Mouse (Mus musculus) brain, embryonic 18.5 days (tissue): Measurements from ENCODE around the gene Foxd4.

ENCODE experiments used
- DNase-seq: peaks from one replicate; pipeline ENCODE4 v3.0.0-alpha.2; 2012; ENCODE audit warnings: low read depth, low spot score

Foxd4 gene

DNA sequence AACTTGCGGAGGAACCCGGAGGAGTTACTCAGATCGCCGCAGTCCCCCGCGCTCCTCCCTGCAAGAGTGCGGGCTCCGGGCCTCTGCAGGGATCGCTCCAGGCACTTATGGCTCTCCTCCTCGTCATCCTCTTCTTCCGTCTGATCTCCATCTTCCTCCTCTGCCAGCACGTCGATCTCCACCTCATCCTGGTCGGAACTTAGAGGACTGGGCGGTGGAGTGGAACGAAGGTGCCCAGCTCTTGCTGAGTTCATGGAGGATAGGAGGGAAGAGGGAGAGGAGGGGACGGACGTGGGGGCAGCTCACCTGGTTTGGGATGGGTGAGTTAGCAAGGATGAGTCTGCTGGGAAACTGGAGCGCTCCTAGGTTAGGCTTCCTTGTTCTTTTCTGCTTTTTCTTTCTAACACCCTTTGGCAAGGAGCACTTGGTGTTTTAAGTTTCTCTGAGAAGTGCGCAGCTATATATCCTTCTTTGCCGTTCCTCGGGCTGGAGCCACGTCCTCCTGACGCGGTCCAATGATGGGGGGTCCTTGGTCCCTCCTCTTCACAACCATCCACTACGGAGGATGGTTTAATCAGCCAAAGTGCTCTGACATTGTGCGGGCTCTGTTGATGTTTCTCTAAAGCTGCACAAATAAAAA is at the start of gene Foxd4:
Gene Foxd4, minus strand, starts transcription at position 617 of the 640 bp plus-strand sequence.
- no peak for DNase-seq

DNA sequence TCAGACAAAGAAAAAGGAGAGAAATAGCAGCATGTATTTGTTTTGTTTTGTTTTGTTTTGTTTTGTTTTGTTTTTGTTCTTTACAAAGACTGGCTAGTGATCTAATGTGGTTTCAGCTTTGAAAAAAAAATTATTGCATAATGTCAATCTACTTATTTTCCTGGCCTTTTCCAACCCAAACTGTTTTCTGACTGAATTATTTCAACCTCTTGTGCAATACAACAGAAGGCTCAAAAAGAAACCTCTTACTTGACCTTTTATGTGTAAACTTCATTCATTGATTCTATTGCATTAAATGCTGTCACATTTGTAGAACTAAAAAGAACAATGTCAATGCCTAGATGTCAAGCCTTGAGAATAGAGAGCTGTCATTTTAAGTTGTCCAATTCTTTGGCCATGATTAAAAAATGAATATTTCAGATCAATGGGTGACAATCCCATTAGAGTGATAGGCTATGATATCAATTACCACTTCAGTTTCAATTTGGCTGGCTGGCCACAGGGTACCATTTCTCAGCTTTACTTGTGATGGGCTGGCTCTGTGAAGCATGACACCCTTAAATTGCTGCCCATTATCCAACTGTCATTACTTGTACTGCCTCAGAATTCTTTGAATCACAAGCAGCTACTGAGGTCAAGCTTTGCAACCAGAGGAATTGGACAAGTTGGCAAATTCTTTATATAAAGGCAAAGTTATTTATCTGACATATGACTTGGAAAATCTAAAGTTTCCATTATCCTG is 44.7 kb upstream of the Foxd4 start:
- DNase-seq, result no peak

DNA sequence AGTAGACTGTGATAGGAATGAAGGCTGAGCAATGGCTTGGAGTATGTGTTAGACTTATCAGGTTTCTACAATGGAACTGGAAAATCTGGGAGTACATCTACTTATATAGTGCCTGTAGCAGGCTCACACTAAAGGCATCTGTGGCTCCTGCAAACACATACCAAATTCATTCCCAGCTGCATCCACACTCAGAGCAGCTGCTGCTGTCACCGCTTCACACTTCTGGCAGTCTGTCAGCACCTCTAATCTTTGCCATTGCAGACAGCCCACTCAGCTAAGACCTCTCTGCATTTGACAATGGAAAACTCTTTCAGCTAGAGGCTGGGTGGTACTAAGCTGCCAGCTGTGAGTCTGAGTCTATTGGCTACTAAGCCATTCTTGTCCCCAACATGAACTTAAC is 36.1 kb upstream of the Foxd4 start:
- DNase-seq, result no peak

- no peak for DNase-seq
Observed at GRCm38 (mm10) chr19:24929041-24929440, 28.0 kb upstream of the Foxd4 start.

GRCm38 (mm10) chr19:24920866-24921265 is 19.9 kb upstream of the Foxd4 start:
- DNase-seq, result no peak

GRCm38 (mm10) chr19:24908385-24909155 is 7.6 kb upstream of the Foxd4 start:
- DNase-seq, result no peak

- no peak for DNase-seq
Observed at GRCm38 (mm10) chr19:24907655-24908054, 6.7 kb upstream of the Foxd4 start.

- no peak for DNase-seq
Observed at GRCm38 (mm10) chr19:24902821-24903220, 1.8 kb upstream of the Foxd4 start.

DNA sequence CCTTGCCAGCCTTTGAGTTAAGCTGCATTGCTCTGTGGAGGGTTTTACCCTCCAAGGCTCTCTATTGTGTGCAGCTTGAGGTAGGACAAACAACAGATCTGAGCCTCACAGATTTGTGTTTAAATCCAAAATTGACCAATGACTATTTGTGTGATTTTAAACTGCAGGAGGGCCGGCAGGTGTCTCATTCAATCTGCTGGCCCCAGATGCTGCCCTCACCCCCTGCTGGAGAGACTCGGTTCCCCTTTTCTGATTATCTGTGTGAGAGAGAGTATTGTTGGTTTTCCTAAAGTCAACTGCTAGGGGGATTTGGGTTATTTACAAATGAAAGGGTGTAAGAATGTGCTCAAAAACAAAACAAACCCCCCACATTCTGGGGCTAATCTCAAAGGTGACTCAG is 1.3 kb upstream of the Foxd4 start:
- DNase-seq, result no peak

DNA sequence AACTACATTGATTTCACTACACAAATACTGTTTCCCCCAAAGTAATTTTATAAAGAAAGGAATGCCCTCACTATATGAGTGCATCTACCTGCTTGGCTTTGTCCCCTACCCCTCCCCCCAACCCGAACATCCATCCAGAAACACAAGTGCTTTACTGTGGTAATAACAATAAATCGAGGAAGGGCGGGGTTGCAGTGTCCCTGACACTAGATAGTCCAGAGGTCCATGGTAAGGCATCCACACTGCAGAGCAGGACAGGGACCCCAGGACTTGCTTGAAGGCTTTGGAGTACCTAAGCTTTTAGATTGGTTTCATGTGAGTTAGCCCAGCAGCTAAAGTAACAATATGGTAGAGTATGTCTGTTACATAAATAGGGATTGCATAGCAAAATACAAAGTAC is 669 bp upstream of the Foxd4 start:
- DNase-seq, result no peak

GRCm38 (mm10) chr19:24899578-24900544 is 1.1 kb downstream of the Foxd4 start:
- DNase-seq, result no peak

GRCm38 (mm10) chr19:24898737-24899577 is 2.0 kb downstream of the Foxd4 start:
- DNase-seq, result peak; percentile 16

- no peak for DNase-seq
Observed at GRCm38 (mm10) chr19:24897896-24898736, 2.9 kb downstream of the Foxd4 start.

DNA sequence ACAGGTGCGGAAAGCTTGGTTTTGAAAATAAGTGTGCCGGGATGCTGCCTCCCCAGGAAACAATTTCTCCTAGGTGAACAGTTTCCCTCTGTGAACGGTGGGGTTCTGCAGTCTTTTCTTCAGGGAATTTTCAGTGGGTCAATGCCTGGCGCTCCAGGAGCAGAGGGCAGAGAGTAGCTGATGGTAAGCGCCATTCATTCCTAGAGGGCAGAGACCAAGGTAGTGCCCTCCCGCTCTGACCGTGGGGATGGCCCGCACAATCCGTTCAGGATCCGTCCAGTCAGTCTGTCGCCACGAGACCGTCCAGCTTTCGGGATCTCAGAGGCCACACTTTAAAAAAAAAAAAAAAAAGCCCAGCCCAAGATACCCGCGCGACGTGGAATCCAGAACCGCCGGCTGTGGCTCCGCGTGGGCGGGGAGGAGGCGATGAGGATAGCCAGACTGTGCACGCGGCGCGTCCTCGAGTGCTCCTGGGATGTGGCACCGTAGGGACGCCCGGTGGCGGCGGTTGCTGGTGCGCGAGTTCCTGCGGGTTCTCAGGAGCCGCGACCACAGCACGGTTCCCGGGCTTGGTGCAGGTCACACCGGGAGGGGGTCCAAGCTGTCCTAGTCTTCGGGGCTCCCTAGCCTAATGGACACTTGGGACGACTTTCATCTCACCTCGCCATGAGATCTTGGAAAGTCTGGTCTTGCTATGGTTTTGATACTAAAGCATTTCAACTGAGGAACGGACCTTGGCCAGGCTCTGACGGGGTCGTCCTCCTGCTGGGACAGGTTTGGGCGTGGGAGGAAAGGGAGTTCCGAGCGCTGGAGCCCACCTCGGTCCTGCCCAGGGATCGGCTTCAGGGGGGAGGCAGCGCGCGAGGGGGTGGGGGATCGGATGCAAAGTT is 3.7 kb downstream of the Foxd4 start:
- DNase-seq, result no peak

DNA sequence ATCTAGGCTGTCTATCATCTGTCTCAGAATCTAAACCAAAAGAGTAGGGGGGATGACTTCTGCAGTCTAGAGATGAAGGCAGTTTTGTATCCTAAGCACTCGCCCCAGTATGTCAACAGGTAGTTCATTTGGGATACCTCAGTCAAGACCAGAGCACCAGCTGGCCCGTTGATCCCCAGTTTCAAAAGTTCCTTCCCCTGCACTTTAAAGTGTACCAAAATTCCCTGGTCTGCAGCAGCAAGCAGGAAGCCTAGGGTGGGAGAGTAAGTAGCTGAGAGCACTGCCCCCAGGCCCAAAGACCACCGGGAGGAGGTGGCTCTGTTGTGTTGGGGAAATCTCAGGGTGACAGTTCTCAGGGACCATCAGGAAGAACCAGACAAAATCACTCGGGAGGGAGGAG is 4.5 kb downstream of the Foxd4 start:
- no peak for DNase-seq

GRCm38 (mm10) chr19:24886888-24887287 is 14.1 kb downstream of the Foxd4 start:
- no peak for DNase-seq

DNA sequence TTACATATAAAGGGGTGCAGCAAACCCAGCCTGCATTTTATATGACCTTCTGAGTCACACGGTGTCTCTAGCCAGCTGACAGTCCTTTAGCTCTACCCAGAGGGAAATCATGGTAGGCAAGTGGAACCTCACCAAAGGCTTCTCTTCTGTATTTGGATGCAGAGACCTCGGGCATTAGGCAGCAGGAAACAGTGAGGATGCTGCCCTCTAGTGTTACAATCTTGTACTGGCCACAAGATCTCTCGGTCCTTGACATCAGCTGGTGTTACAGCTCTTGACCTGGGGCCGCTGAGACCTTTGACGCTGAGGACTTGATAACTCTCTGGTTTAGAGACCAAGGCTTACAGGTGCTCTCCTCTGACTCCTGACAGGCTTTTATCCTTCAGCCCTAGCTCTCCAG is 15.5 kb downstream of the Foxd4 start:
- DNase-seq, result no peak

GRCm38 (mm10) chr19:24881237-24881636 is 19.8 kb downstream of the Foxd4 start:
- DNase-seq, result no peak
